ENCODE assay signal across 12 mouse cellular contexts in the genomic region with DNA sequence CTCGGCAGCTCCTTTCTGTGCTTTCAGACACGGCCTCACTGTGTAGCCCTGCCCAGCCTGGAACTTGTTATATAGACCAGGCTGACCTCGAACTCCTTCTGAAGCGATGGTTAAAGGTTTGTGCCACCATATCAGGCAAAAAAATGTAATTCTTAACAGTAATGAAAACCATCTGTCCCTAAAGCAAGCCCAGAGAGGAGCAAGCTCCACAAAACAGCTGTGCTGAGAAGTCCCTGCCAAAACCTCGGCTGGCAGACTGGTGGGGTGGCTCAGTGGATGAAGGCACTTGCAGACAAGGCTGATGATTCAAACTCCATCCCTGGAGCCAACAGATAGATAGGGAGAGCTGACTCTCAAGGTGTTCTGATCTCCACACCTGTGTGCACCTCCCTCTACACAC. TPM values are rescaled to one million over a fixed set of nuclear protein-coding genes. Genes with fewer than 3 reads are reported as not detected.
DNase-seq lines count a peak whose midpoint lies in the region; ATAC-seq and TF ChIP-seq lines count a peak whose summit lies in the region.
"Had no signal": no experiment of that assay in that cellular context is flagged by ENCODE, and none has a peak within 500 bp of the region (broad histone marks: within the 10 kb centered on the region; RNA-seq: fewer than 3 reads in every experiment).

No protein-coding gene starts in this region.

- no peak overlapping the region for H3K4me3 ChIP-seq in layer of hippocampus, adult 2 months
- H3K4me3 ChIP-seq in bone marrow macrophage, adult 2 months (ENCODE audit: insufficient read depth, low read length), result peak overlapping the region; percentile 26
- no peak overlapping the region for H3K4me3 ChIP-seq in heart, embryonic 11.5 days (ENCODE audit: low read depth, low read length)
- H3K4me3 ChIP-seq in lung, embryonic 16.5 days (ENCODE audit: low read length), result no peak overlapping the region
- H3K4me3 ChIP-seq: forebrain, embryonic 15.5 days; midbrain, embryonic 13.5 days had no signal

- ATAC-seq in heart, embryonic 11.5 days (replicated peaks; ENCODE audit: insufficient number of reproducible peaks, low FRiP score, low TSS enrichment), result no peak
- ATAC-seq in lung, embryonic 16.5 days (ENCODE audit: low read depth), result 0 out of 2 replicates have a peak, but pooled peaks have one; percentile 16
- no peak for ATAC-seq in megakaryocyte, adult 5-6 weeks (ENCODE audit: poor library complexity, severe bottlenecking)
- ATAC-seq in activated CD4-positive, CD25-positive, alpha-beta regulatory T cell, adult 4 months, result no peak
- ATAC-seq: forebrain, embryonic 15.5 days; midbrain, embryonic 13.5 days had no signal

- no peak for TF ChIP-seq POLR2A in bone marrow macrophage, adult 2 months (IDR thresholded peaks at IDR 0.05; ENCODE audit: borderline replicate concordance, low read depth, low read length)

- WGBS in heart, embryonic 11.5 days (ENCODE audit: insufficient replicate concordance), result 83% methylated on average over 5 of the region's 5 CpGs
- WGBS in lung, embryonic 16.5 days, result 53% methylated on average over 5 of the region's 5 CpGs

- H3K27me3 ChIP-seq in heart, embryonic 11.5 days (ENCODE audit: control insufficient read depth, insufficient read depth, low read length), result no peaks in the 10 kb centered on the region
- H3K27me3 ChIP-seq in lung, embryonic 16.5 days (ENCODE audit: control insufficient read depth, insufficient read depth, low read depth, low read length), result no peaks in the 10 kb centered on the region
- H3K27me3 ChIP-seq: forebrain, embryonic 15.5 days; midbrain, embryonic 13.5 days had no signal

- no peak overlapping the region for H3K9ac ChIP-seq in heart, embryonic 11.5 days (ENCODE audit: low read depth, low read length)
- H3K9ac ChIP-seq in lung, embryonic 16.5 days (ENCODE audit: low read length), result no peak overlapping the region
- H3K9ac ChIP-seq: forebrain, embryonic 15.5 days; midbrain, embryonic 13.5 days had no signal

- peaks cover 32% of the 10 kb centered on the region for H3K4me1 ChIP-seq in bone marrow macrophage, adult 2 months (ENCODE audit: control insufficient read depth, insufficient read depth, low read length)
- H3K4me1 ChIP-seq in heart, embryonic 11.5 days (ENCODE audit: control insufficient read depth, insufficient read depth, low read length), result peaks cover 7% of the 10 kb centered on the region; the same call in 1 of the 2 replicates
- H3K4me1 ChIP-seq in lung, embryonic 16.5 days (replicated peaks; ENCODE audit: control insufficient read depth, insufficient read depth, low read length), result peaks cover 12% of the 10 kb centered on the region

- no peak for DNase-seq in layer of hippocampus, adult 2 months (ENCODE audit: low spot score in 2 of 2)
- no peak for DNase-seq in layer of hippocampus, postnatal 36 days
- DNase-seq in adrenal gland, adult 8-10 months, result no peak
- DNase-seq: adrenal gland, postnatal 25 days had no signal

- no peaks in the 10 kb centered on the region for H3K9me3 ChIP-seq in heart, embryonic 11.5 days (replicated peaks; ENCODE audit: control insufficient read depth, low read length)
- no peaks in the 10 kb centered on the region for H3K9me3 ChIP-seq in lung, embryonic 16.5 days (ENCODE audit: control insufficient read depth, low read length)
- H3K9me3 ChIP-seq: forebrain, embryonic 15.5 days; midbrain, embryonic 13.5 days had no signal

- TF ChIP-seq CTCF in layer of hippocampus, adult 2 months (conservative IDR thresholded peaks at IDR 0.05), result no peak
- TF ChIP-seq CTCF in bone marrow macrophage, adult 2 months (IDR thresholded peaks at IDR 0.05; ENCODE audit: low read depth, low read length), result no peak

- peak overlapping the region; percentile 48; the same call in 1 of the 2 replicates for H3K27ac ChIP-seq in layer of hippocampus, adult 2 months
- H3K27ac ChIP-seq in bone marrow macrophage, adult 2 months (ENCODE audit: insufficient read depth, low read depth, low read length), result peak overlapping the region; percentile 95
- 0 out of 2 replicates have a peak overlapping the region, but pooled peaks have one; percentile 7 for H3K27ac ChIP-seq in heart, embryonic 11.5 days (ENCODE audit: low read depth, low read length)
- H3K27ac ChIP-seq in lung, embryonic 16.5 days (ENCODE audit: low read length), result peak overlapping the region; percentile 14; the same call in 1 of the 2 replicates
- H3K27ac ChIP-seq: forebrain, embryonic 15.5 days; midbrain, embryonic 13.5 days had no signal

- H3K4me2 ChIP-seq in heart, embryonic 11.5 days, result no peak overlapping the region
- no peak overlapping the region for H3K4me2 ChIP-seq in lung, embryonic 16.5 days (ENCODE audit: low read depth, low read length)
- H3K4me2 ChIP-seq: forebrain, embryonic 15.5 days; midbrain, embryonic 13.5 days had no signal

- H3K36me3 ChIP-seq in heart, embryonic 11.5 days (ENCODE audit: control insufficient read depth, insufficient read depth, low read length), result no peaks in the 10 kb centered on the region
- no peaks in the 10 kb centered on the region for H3K36me3 ChIP-seq in lung, embryonic 16.5 days (ENCODE audit: control insufficient read depth, insufficient read depth, low read length)
- H3K36me3 ChIP-seq: forebrain, embryonic 15.5 days; midbrain, embryonic 13.5 days had no signal

RNA-seq across cellular contexts. Expression of a gene that starts 6.7 kb away (rescaled TPM):
- under 1 TPM; 0.20 to 0.37 TPM for total RNA-seq in layer of hippocampus, adult 2 months (2021)
- not detected for total RNA-seq in layer of hippocampus, postnatal 36 days (2021)
- not detected in 2 replicates for polyA plus RNA-seq in bone marrow macrophage, adult 2 months (2012; ENCODE audit: insufficient read depth, insufficient read length, missing spikeins)
- polyA plus RNA-seq in heart, embryonic 11.5 days (2014; fragmentation: Nextera tagmentation; extraction: Ambion mirVana), result 0.87 and 1.7 TPM in 2 replicates
- polyA plus RNA-seq in lung, embryonic 16.5 days (2015; fragmentation: Nextera tagmentation; extraction: Ambion mirVana), result 1.3 and 1.5 TPM in 2 replicates
- under 1 TPM in 1 of 4 experiments, not detected in 3; 0.17 TPM for total RNA-seq in adrenal gland, adult 8-10 months (2022)
- not detected in 2 replicates for total RNA-seq in megakaryocyte, adult 5-6 weeks (2015)
- total RNA-seq in megakaryocyte, adult 5-6 weeks (2017), result not detected in 2 replicates
- polyA plus RNA-seq in activated CD4-positive, CD25-positive, alpha-beta regulatory T cell, adult 4 months (2017; shearing (Covaris generic)), result not detected
- total RNA-seq: adrenal gland, postnatal 25 days; neutrophil, adult 5-6 weeks had no signal
- polyA plus RNA-seq: forebrain, embryonic 15.5 days had no signal

RNA-seq across cellular contexts. Expression of a gene that starts 15.7 kb away (rescaled TPM):
- 100 to 1,000 TPM; 316 to 335 TPM for total RNA-seq in layer of hippocampus, adult 2 months (2021)
- total RNA-seq in layer of hippocampus, postnatal 36 days (2021), result 100 to 1,000 TPM; 291 to 298 TPM
- 160 and 167 TPM in 2 replicates for polyA plus RNA-seq in bone marrow macrophage, adult 2 months (2012; ENCODE audit: insufficient read depth, insufficient read length, missing spikeins)
- 138 and 150 TPM in 2 replicates for polyA plus RNA-seq in heart, embryonic 11.5 days (2014; fragmentation: Nextera tagmentation; extraction: Ambion mirVana)
- 263 and 265 TPM in 2 replicates for polyA plus RNA-seq in lung, embryonic 16.5 days (2015; fragmentation: Nextera tagmentation; extraction: Ambion mirVana)
- 100 to 1,000 TPM; 272 to 295 (median 289) TPM for total RNA-seq in adrenal gland, adult 8-10 months (2022)
- 62.3 and 72.3 TPM in 2 replicates for total RNA-seq in megakaryocyte, adult 5-6 weeks (2015)
- total RNA-seq in megakaryocyte, adult 5-6 weeks (2017), result 53.7 and 59.0 TPM in 2 replicates
- 10 to 100 TPM; 50.3 to 53.6 TPM for polyA plus RNA-seq in activated CD4-positive, CD25-positive, alpha-beta regulatory T cell, adult 4 months (2017; shearing (Covaris generic))

RNA-seq across cellular contexts. Expression of a gene that starts 15.9 kb away (rescaled TPM):
- 10 to 100 TPM; 61.9 to 70.7 TPM for total RNA-seq in layer of hippocampus, adult 2 months (2021)
- 10 to 100 TPM; 66.4 to 69.8 TPM for total RNA-seq in layer of hippocampus, postnatal 36 days (2021)
- polyA plus RNA-seq in bone marrow macrophage, adult 2 months (2012; ENCODE audit: insufficient read depth, insufficient read length, missing spikeins), result 47.5 and 53.7 TPM in 2 replicates
- 23.8 and 27.4 TPM in 2 replicates for polyA plus RNA-seq in heart, embryonic 11.5 days (2014; fragmentation: Nextera tagmentation; extraction: Ambion mirVana)
- polyA plus RNA-seq in lung, embryonic 16.5 days (2015; fragmentation: Nextera tagmentation; extraction: Ambion mirVana), result 20.7 and 28.3 TPM in 2 replicates
- total RNA-seq in adrenal gland, adult 8-10 months (2022), result 10 to 100 TPM; 52.2 to 59.2 (median 52.8) TPM
- 20.3 and 23.7 TPM in 2 replicates for total RNA-seq in megakaryocyte, adult 5-6 weeks (2015)
- total RNA-seq in megakaryocyte, adult 5-6 weeks (2017), result 8.9 and 15.6 TPM in 2 replicates
- polyA plus RNA-seq in activated CD4-positive, CD25-positive, alpha-beta regulatory T cell, adult 4 months (2017; shearing (Covaris generic)), result 10 to 100 TPM; 17.6 to 18.6 TPM

RNA-seq across cellular contexts. Expression of a gene that starts 20.6 kb away (rescaled TPM):
- total RNA-seq in layer of hippocampus, adult 2 months (2021), result 100 to 1,000 TPM; 113 to 125 TPM
- 100 to 1,000 TPM in 1 of 2 experiments, 10 to 100 TPM in 1; 97.9 to 104 TPM for total RNA-seq in layer of hippocampus, postnatal 36 days (2021)
- 103 and 110 TPM in 2 replicates for polyA plus RNA-seq in bone marrow macrophage, adult 2 months (2012; ENCODE audit: insufficient read depth, insufficient read length, missing spikeins)
- 39.0 and 44.5 TPM in 2 replicates for polyA plus RNA-seq in heart, embryonic 11.5 days (2014; fragmentation: Nextera tagmentation; extraction: Ambion mirVana)
- polyA plus RNA-seq in lung, embryonic 16.5 days (2015; fragmentation: Nextera tagmentation; extraction: Ambion mirVana), result 67.4 and 69.7 TPM in 2 replicates
- 100 to 1,000 TPM in 2 of 4 experiments, 10 to 100 TPM in 2; 75.2 to 101 (median 98.6) TPM for total RNA-seq in adrenal gland, adult 8-10 months (2022)
- 47.2 and 57.3 TPM in 2 replicates for total RNA-seq in megakaryocyte, adult 5-6 weeks (2015)
- total RNA-seq in megakaryocyte, adult 5-6 weeks (2017), result 62.2 and 64.6 TPM in 2 replicates
- polyA plus RNA-seq in activated CD4-positive, CD25-positive, alpha-beta regulatory T cell, adult 4 months (2017; shearing (Covaris generic)), result 10 to 100 TPM; 16.7 to 34.3 TPM

RNA-seq across cellular contexts. Expression of a gene that starts 38.3 kb away (rescaled TPM):
- not detected for total RNA-seq in layer of hippocampus, adult 2 months (2021)
- total RNA-seq in layer of hippocampus, postnatal 36 days (2021), result not detected
- polyA plus RNA-seq in bone marrow macrophage, adult 2 months (2012; ENCODE audit: insufficient read depth, insufficient read length, missing spikeins), result 0.50 and 1.6 TPM in 2 replicates
- polyA plus RNA-seq in heart, embryonic 11.5 days (2014; fragmentation: Nextera tagmentation; extraction: Ambion mirVana), result not detected in 2 replicates
- not detected in 2 replicates for polyA plus RNA-seq in lung, embryonic 16.5 days (2015; fragmentation: Nextera tagmentation; extraction: Ambion mirVana)
- under 1 TPM in 3 of 4 experiments, not detected in 1; 0.22 to 0.86 (median 0.56) TPM for total RNA-seq in adrenal gland, adult 8-10 months (2022)
- 0.48 and 1.2 TPM in 2 replicates for total RNA-seq in megakaryocyte, adult 5-6 weeks (2015)
- 0.69 and 0.95 TPM in 2 replicates for total RNA-seq in megakaryocyte, adult 5-6 weeks (2017)
- polyA plus RNA-seq in activated CD4-positive, CD25-positive, alpha-beta regulatory T cell, adult 4 months (2017; shearing (Covaris generic)), result not detected
- total RNA-seq: adrenal gland, postnatal 25 days; neutrophil, adult 5-6 weeks had no signal
- polyA plus RNA-seq: forebrain, embryonic 15.5 days; midbrain, embryonic 13.5 days had no signal

Comparison
In these comparisons a context has a peak if more than half of its experiments do, and no peak if none do; other contexts are left out.
1. H3K27ac ChIP-seq: peak in every context shown above with its lines; median percentile 95 in bone marrow macrophage, adult 2 months; 48 in layer of hippocampus, adult 2 months; 14 in lung, embryonic 16.5 days; 7 in heart, embryonic 11.5 days.